Mouse (Mus musculus): ENCODE measurements around the gene Alk. TPM values are rescaled to one million over a fixed set of nuclear protein-coding genes. Genes with fewer than 3 reads are reported as not detected.

The Alk gene
- polyA plus RNA-seq, 1 experiment, result not detected

GRCm38 (mm10) chr17:72023323-72023722 lies 581.1 kb downstream of the Alk start:
- Histone ChIP-seq H3K36me3 (ENCODE audit: control insufficient read depth, insufficient read depth) (no peaks in the 10 kb centered on the region), H3K4me3 (ENCODE audit: insufficient read depth, poor library complexity, severe bottlenecking) (no peak overlapping the region), H3K27me3 (ENCODE audit: control insufficient read depth, insufficient read depth, insufficient read length) (peaks cover 3% of the 10 kb centered on the region), H3K79me3 (ENCODE audit: low read depth) (no peaks in the 10 kb centered on the region), H3ac (ENCODE audit: control insufficient read depth, insufficient read length, low read depth) (no peak overlapping the region), H3K79me2 (ENCODE audit: control insufficient read depth, insufficient read depth) (no peaks in the 10 kb centered on the region)
- TF ChIP-seq MYOD1 (IDR thresholded peaks at IDR 0.05; ENCODE audit: control insufficient read depth, insufficient read length, low read depth) (peak; percentile 41), MYOG (IDR thresholded peaks at IDR 0.05; ENCODE audit: control insufficient read depth, extremely low read depth, insufficient read length) (no peak)

- Histone ChIP-seq H3K79me2 (ENCODE audit: control insufficient read depth, insufficient read depth) (no peaks in the 10 kb centered on the region), H3K27me3 (ENCODE audit: control insufficient read depth, insufficient read depth, insufficient read length) (peaks cover 3% of the 10 kb centered on the region), H3K36me3 (ENCODE audit: control insufficient read depth, insufficient read depth) (no peaks in the 10 kb centered on the region), H3K4me3 (ENCODE audit: insufficient read depth, poor library complexity, severe bottlenecking) (no peak overlapping the region), H3ac (ENCODE audit: control insufficient read depth, insufficient read length, low read depth) (no peak overlapping the region), H3K79me3 (ENCODE audit: low read depth) (no peaks in the 10 kb centered on the region)
- TF ChIP-seq CEBPB (IDR thresholded peaks at IDR 0.05; ENCODE audit: low read depth) (no peak), MAX (IDR thresholded peaks at IDR 0.05) (no peak), MYOG (IDR thresholded peaks at IDR 0.05; ENCODE audit: control insufficient read depth, extremely low read depth, insufficient read length) (no peak), CTCF (IDR thresholded peaks at IDR 0.05; ENCODE audit: control insufficient read depth, insufficient read depth, insufficient read length) (no peak), FOSL1 (IDR thresholded peaks at IDR 0.05; ENCODE audit: insufficient read depth, low read length, poor library complexity, severe bottlenecking) (no peak), MYOD1 (IDR thresholded peaks at IDR 0.05; ENCODE audit: control insufficient read depth, insufficient read length, low read depth) (no peak), USF1 (IDR thresholded peaks at IDR 0.05; ENCODE audit: low read depth) (no peak)
Measured at GRCm38 (mm10) chr17:72021733-72022669, 582.4 kb downstream of the Alk start.

DNA sequence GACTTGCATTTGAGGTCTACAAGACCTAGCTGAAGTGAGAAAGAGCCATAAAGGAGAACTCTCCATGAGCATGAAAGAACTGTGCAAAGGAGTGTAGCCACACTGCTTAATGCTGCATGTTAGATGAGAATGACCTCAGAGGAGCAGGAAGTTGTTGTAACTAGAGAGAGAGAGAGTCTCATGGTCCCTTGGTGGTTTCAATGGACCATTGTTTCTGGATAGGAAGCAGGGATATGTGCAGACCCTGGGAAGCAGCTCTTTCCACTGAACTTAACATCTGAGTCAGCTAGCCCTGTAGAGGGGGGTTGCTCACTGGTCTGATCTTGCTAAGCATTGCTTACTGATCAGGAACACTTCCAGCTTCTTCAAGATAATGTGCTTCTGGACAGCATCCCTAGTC lies 587.1 kb downstream of the Alk start:
- Histone ChIP-seq H3K79me2 (ENCODE audit: control insufficient read depth, insufficient read depth) (no peaks in the 10 kb centered on the region), H3K36me3 (ENCODE audit: control insufficient read depth, insufficient read depth) (no peaks in the 10 kb centered on the region), H3ac (ENCODE audit: control insufficient read depth, insufficient read length, low read depth) (no peak overlapping the region), H3K27me3 (ENCODE audit: control insufficient read depth, insufficient read depth, insufficient read length) (peaks cover 3% of the 10 kb centered on the region), H3K4me3 (ENCODE audit: insufficient read depth, poor library complexity, severe bottlenecking) (no peak overlapping the region), H3K79me3 (ENCODE audit: low read depth) (no peaks in the 10 kb centered on the region)
- no peak for TF ChIP-seq MYOD1 (IDR thresholded peaks at IDR 0.05; ENCODE audit: control insufficient read depth, insufficient read length, low read depth)
- TF ChIP-seq USF1 (IDR thresholded peaks at IDR 0.05; ENCODE audit: low read depth), result no peak
- no peak for TF ChIP-seq FOSL1 (IDR thresholded peaks at IDR 0.05; ENCODE audit: insufficient read depth, low read length, poor library complexity, severe bottlenecking)
- no peak for TF ChIP-seq MYOG (IDR thresholded peaks at IDR 0.05; ENCODE audit: control insufficient read depth, extremely low read depth, insufficient read length)
- TF ChIP-seq CTCF (IDR thresholded peaks at IDR 0.05; ENCODE audit: control insufficient read depth, insufficient read depth, insufficient read length), result no peak
- TF ChIP-seq CEBPB (IDR thresholded peaks at IDR 0.05; ENCODE audit: low read depth), result no peak
- no peak for TF ChIP-seq MAX (IDR thresholded peaks at IDR 0.05)

GRCm38 (mm10) chr17:72015253-72015652 lies 589.2 kb downstream of the Alk start:
- H3ac ChIP-seq (ENCODE audit: control insufficient read depth, insufficient read length, low read depth), result no peak overlapping the region
- H3K27me3 ChIP-seq (ENCODE audit: control insufficient read depth, insufficient read depth, insufficient read length), result peaks cover 3% of the 10 kb centered on the region
- H3K79me2 ChIP-seq (ENCODE audit: control insufficient read depth, insufficient read depth), result no peaks in the 10 kb centered on the region
- no peaks in the 10 kb centered on the region for H3K36me3 ChIP-seq (ENCODE audit: control insufficient read depth, insufficient read depth)
- H3K79me3 ChIP-seq (ENCODE audit: low read depth), result no peaks in the 10 kb centered on the region
- no peak for TF ChIP-seq FOSL1 (IDR thresholded peaks at IDR 0.05; ENCODE audit: insufficient read depth, low read length, poor library complexity, severe bottlenecking)
- H3K4me3 ChIP-seq (ENCODE audit: insufficient read depth, poor library complexity, severe bottlenecking), result no peak overlapping the region

GRCm38 (mm10) chr17:72012775-72013174 lies 591.7 kb downstream of the Alk start:
- H3K4me3 ChIP-seq (ENCODE audit: insufficient read depth, poor library complexity, severe bottlenecking), result no peak overlapping the region
- H3ac ChIP-seq (ENCODE audit: control insufficient read depth, insufficient read length, low read depth), result no peak overlapping the region

GRCm38 (mm10) chr17:72009836-72010235 lies 594.6 kb downstream of the Alk start:
- no peaks in the 10 kb centered on the region for H3K79me3 ChIP-seq (ENCODE audit: low read depth)
- no peak for TF ChIP-seq USF1 (IDR thresholded peaks at IDR 0.05; ENCODE audit: low read depth)
- no peak for TF ChIP-seq FOSL1 (IDR thresholded peaks at IDR 0.05; ENCODE audit: insufficient read depth, low read length, poor library complexity, severe bottlenecking)
- TF ChIP-seq CTCF (IDR thresholded peaks at IDR 0.05; ENCODE audit: control insufficient read depth, insufficient read depth, insufficient read length), result no peak
- no peak for TF ChIP-seq MAX (IDR thresholded peaks at IDR 0.05)
- no peak for TF ChIP-seq CEBPB (IDR thresholded peaks at IDR 0.05; ENCODE audit: low read depth)
- TF ChIP-seq MYOD1 (IDR thresholded peaks at IDR 0.05; ENCODE audit: control insufficient read depth, insufficient read length, low read depth), result no peak
- no peak for TF ChIP-seq MYOG (IDR thresholded peaks at IDR 0.05; ENCODE audit: control insufficient read depth, extremely low read depth, insufficient read length)
- H3K36me3 ChIP-seq (ENCODE audit: control insufficient read depth, insufficient read depth), result no peaks in the 10 kb centered on the region
- H3K27me3 ChIP-seq (ENCODE audit: control insufficient read depth, insufficient read depth, insufficient read length), result no peaks in the 10 kb centered on the region
- no peak overlapping the region for H3K4me3 ChIP-seq (ENCODE audit: insufficient read depth, poor library complexity, severe bottlenecking)
- no peak overlapping the region for H3ac ChIP-seq (ENCODE audit: control insufficient read depth, insufficient read length, low read depth)
- H3K79me2 ChIP-seq (ENCODE audit: control insufficient read depth, insufficient read depth), result no peaks in the 10 kb centered on the region

More at GRCm38 (mm10) chr17:72012775-72013174, 591.7 kb downstream of the Alk start:
- no peaks in the 10 kb centered on the region for H3K36me3 ChIP-seq (ENCODE audit: control insufficient read depth, insufficient read depth)
- H3K79me3 ChIP-seq (ENCODE audit: low read depth), result no peaks in the 10 kb centered on the region
- H3K79me2 ChIP-seq (ENCODE audit: control insufficient read depth, insufficient read depth), result no peaks in the 10 kb centered on the region
- TF ChIP-seq CTCF (IDR thresholded peaks at IDR 0.05; ENCODE audit: control insufficient read depth, insufficient read depth, insufficient read length) (no peak), CEBPB (IDR thresholded peaks at IDR 0.05; ENCODE audit: low read depth) (no peak), MAX (IDR thresholded peaks at IDR 0.05) (no peak), MYOD1 (IDR thresholded peaks at IDR 0.05; ENCODE audit: control insufficient read depth, insufficient read length, low read depth) (no peak), USF1 (IDR thresholded peaks at IDR 0.05; ENCODE audit: low read depth) (no peak), MYOG (IDR thresholded peaks at IDR 0.05; ENCODE audit: control insufficient read depth, extremely low read depth, insufficient read length) (no peak), FOSL1 (IDR thresholded peaks at IDR 0.05; ENCODE audit: insufficient read depth, low read length, poor library complexity, severe bottlenecking) (no peak)
- H3K27me3 ChIP-seq (ENCODE audit: control insufficient read depth, insufficient read depth, insufficient read length), result no peaks in the 10 kb centered on the region

Data from C2C12 (cell line).